Mouse (Mus musculus) kidney, adult 2 months (tissue): ENCODE results near the gene Cib4.

ENCODE experiments used
- CTCF ChIP-seq: fragments of 200-500 bp; conservative IDR thresholded peaks from 2 replicates; pipeline ENCODE4 v1.5.1; 2011; ENCODE audit warnings: low read depth, mild to moderate bottlenecking, control low read depth, low read length, moderate library complexity, mixed read lengths; ENCODE audit not compliant: insufficient read depth, insufficient read length
- POLR2A ChIP-seq: fragments of 200-500 bp; IDR thresholded peaks from one replicate; pipeline ENCODE4 v1.6.1; 2011; ENCODE audit warnings: low read depth, low read length, control low read depth

GRCm38 (mm10) chr5:30568479-30568878, 22.8 kb upstream of the Cib4 start:
- TF ChIP-seq POLR2A (no peak), CTCF (no peak)
